Mouse (Mus musculus): ENCODE measurements around the gene Greb1. TPM values are rescaled to one million over a fixed set of nuclear protein-coding genes. Genes with fewer than 3 reads are reported as not detected.

Gene Greb1
- polyA plus RNA-seq, 1 experiment from 2014 or later: 4.5 TPM

GRCm38 (mm10) chr12:16656906-16657875, 143.5 kb downstream of the Greb1 start:
- no peaks in the 10 kb centered on the region for H3K36me3 ChIP-seq
- peaks cover 34% of the 10 kb centered on the region for H3K27me3 ChIP-seq
- H3K4me3 ChIP-seq: no peak overlapping the region
- no peak overlapping the region for H3K4me2 ChIP-seq (replicated peaks)
- peaks cover 11% of the 10 kb centered on the region for H3K4me1 ChIP-seq
- no peak overlapping the region for H3K27ac ChIP-seq
- WGBS: 85% methylated on average over 5 of the region's 5 CpGs
- no peak overlapping the region for H3K9ac ChIP-seq
- ATAC-seq (ENCODE audit: low FRiP score): no peak
- no peaks in the 10 kb centered on the region for H3K9me3 ChIP-seq (replicated peaks)

GRCm38 (mm10) chr12:16655604-16656003, 145.1 kb downstream of the Greb1 start:
- Histone ChIP-seq H3K27ac (no peak overlapping the region), H3K4me1 (peaks cover 11% of the 10 kb centered on the region), H3K4me2 (replicated peaks) (no peak overlapping the region), H3K4me3 (no peak overlapping the region), H3K9ac (no peak overlapping the region), H3K27me3 (peaks cover 40% of the 10 kb centered on the region), H3K9me3 (replicated peaks) (no peaks in the 10 kb centered on the region), H3K36me3 (no peaks in the 10 kb centered on the region)
- ATAC-seq (ENCODE audit: low FRiP score): no peak
- 79% methylated on average over 4 of the region's 4 CpGs for WGBS

GRCm38 (mm10) chr12:16653332-16654093, 147.2 kb downstream of the Greb1 start, which contains the start of gene Ntsr2:
Gene Ntsr2, plus strand, starts transcription at chr12:16653382.
- Histone ChIP-seq H3K4me1 (peaks cover 11% of the 10 kb centered on the region), H3K9ac (peak within 1 kb of the TSS; percentile 28; the same call in 1 of the 2 replicates), H3K4me3 (peak within 1 kb of the TSS; percentile 28), H3K27me3 (peaks cover 40% of the 10 kb centered on the region), H3K9me3 (replicated peaks) (no peaks in the 10 kb centered on the region), H3K36me3 (no peaks in the 10 kb centered on the region), H3K4me2 (replicated peaks) (peak within 1 kb of the TSS; percentile 61), H3K27ac (no peak within 1 kb of the TSS)
- 6% methylated on average over 58 of the region's 58 CpGs for WGBS
- peak; percentile 89 for ATAC-seq (ENCODE audit: low FRiP score)

GRCm38 (mm10) chr12:16649819-16650218, 150.9 kb downstream of the Greb1 start:
- H3K4me3 ChIP-seq: no peak overlapping the region
- no peaks in the 10 kb centered on the region for H3K36me3 ChIP-seq
- H3K4me1 ChIP-seq: peaks cover 11% of the 10 kb centered on the region
- no peak overlapping the region for H3K4me2 ChIP-seq (replicated peaks)
- H3K9ac ChIP-seq: no peak overlapping the region
- 83% methylated on average over 6 of the region's 6 CpGs for WGBS
- H3K27me3 ChIP-seq: peaks cover 34% of the 10 kb centered on the region
- no peak for ATAC-seq (ENCODE audit: low FRiP score)
- no peaks in the 10 kb centered on the region for H3K9me3 ChIP-seq (replicated peaks)
- no peak overlapping the region for H3K27ac ChIP-seq

GRCm38 (mm10) chr12:16648273-16648672, 152.4 kb downstream of the Greb1 start:
- WGBS: 94% methylated on average over 6 of the region's 6 CpGs
- Histone ChIP-seq H3K9ac (no peak overlapping the region), H3K4me2 (replicated peaks) (no peak overlapping the region), H3K36me3 (no peaks in the 10 kb centered on the region), H3K9me3 (replicated peaks) (no peaks in the 10 kb centered on the region), H3K27me3 (peaks cover 19% of the 10 kb centered on the region), H3K4me1 (peaks cover 13% of the 10 kb centered on the region), H3K27ac (no peak overlapping the region), H3K4me3 (no peak overlapping the region)
- no peak for ATAC-seq (ENCODE audit: low FRiP score)

- Histone ChIP-seq H3K27ac (no peak overlapping the region), H3K27me3 (0 out of 2 replicates have a peak, but pooled peaks cover 7% of the 10 kb centered on the region), H3K4me2 (replicated peaks) (no peak overlapping the region), H3K9ac (no peak overlapping the region), H3K36me3 (no peaks in the 10 kb centered on the region), H3K4me1 (peaks cover 11% of the 10 kb centered on the region), H3K9me3 (replicated peaks) (no peaks in the 10 kb centered on the region), H3K4me3 (no peak overlapping the region)
- 44% methylated on average over 9 of the region's 9 CpGs for WGBS
- no peak for ATAC-seq (ENCODE audit: low FRiP score)
These were observed 153.8 kb downstream of the Greb1 start for GRCm38 (mm10) chr12:16646780-16647409.

- Histone ChIP-seq H3K4me2 (replicated peaks) (no peak overlapping the region), H3K27ac (peak overlapping the region; percentile 19; the same call in 1 of the 2 replicates), H3K4me1 (peaks cover 11% of the 10 kb centered on the region), H3K27me3 (0 out of 2 replicates have a peak, but pooled peaks cover 3% of the 10 kb centered on the region), H3K4me3 (no peak overlapping the region), H3K9ac (no peak overlapping the region), H3K36me3 (no peaks in the 10 kb centered on the region), H3K9me3 (replicated peaks) (no peaks in the 10 kb centered on the region)
- WGBS: 42% methylated on average over 8 of the region's 8 CpGs
- ATAC-seq (ENCODE audit: low FRiP score): no peak; the same call in 1 of the 2 replicates
These were observed 156.0 kb downstream of the Greb1 start for GRCm38 (mm10) chr12:16644698-16645097.

GRCm38 (mm10) chr12:16643508-16644345, 157.0 kb downstream of the Greb1 start:
- Histone ChIP-seq H3K36me3 (no peaks in the 10 kb centered on the region), H3K27me3 (0 out of 2 replicates have a peak, but pooled peaks cover 3% of the 10 kb centered on the region), H3K4me1 (peaks cover 11% of the 10 kb centered on the region), H3K9me3 (replicated peaks) (no peaks in the 10 kb centered on the region), H3K4me3 (no peak overlapping the region), H3K4me2 (replicated peaks) (no peak overlapping the region), H3K27ac (peak overlapping the region; percentile 19), H3K9ac (no peak overlapping the region)
- WGBS: 45% methylated on average over 12 of the region's 12 CpGs
- ATAC-seq (ENCODE audit: low FRiP score): peak; percentile 86

- Histone ChIP-seq H3K4me3 (no peak overlapping the region), H3K4me1 (peaks cover 11% of the 10 kb centered on the region), H3K9me3 (replicated peaks) (no peaks in the 10 kb centered on the region), H3K9ac (no peak overlapping the region), H3K27ac (no peak overlapping the region), H3K4me2 (replicated peaks) (no peak overlapping the region), H3K36me3 (no peaks in the 10 kb centered on the region), H3K27me3 (0 out of 2 replicates have a peak, but pooled peaks cover 3% of the 10 kb centered on the region)
- ATAC-seq (ENCODE audit: low FRiP score): no peak
- 74% methylated on average over 5 of the region's 5 CpGs for WGBS
These were observed 158.7 kb downstream of the Greb1 start for GRCm38 (mm10) chr12:16642000-16642399.

- Histone ChIP-seq H3K4me3 (no peak overlapping the region), H3K27ac (no peak overlapping the region), H3K9me3 (replicated peaks) (no peaks in the 10 kb centered on the region), H3K4me1 (peaks cover 11% of the 10 kb centered on the region), H3K27me3 (0 out of 2 replicates have a peak, but pooled peaks cover 2% of the 10 kb centered on the region), H3K4me2 (replicated peaks) (no peak overlapping the region), H3K9ac (no peak overlapping the region), H3K36me3 (no peaks in the 10 kb centered on the region)
- no peak for ATAC-seq (ENCODE audit: low FRiP score)
- 94% methylated on average over 6 of the region's 6 CpGs for WGBS
These were observed 160.6 kb downstream of the Greb1 start for GRCm38 (mm10) chr12:16640075-16640474.

GRCm38 (mm10) chr12:16639078-16639771, 161.5 kb downstream of the Greb1 start:
- WGBS: 74% methylated on average over 12 of the region's 12 CpGs
- no peak overlapping the region for H3K9ac ChIP-seq

More at GRCm38 (mm10) chr12:16639078-16639771, 161.5 kb downstream of the Greb1 start:
- Histone ChIP-seq H3K4me2 (replicated peaks) (no peak overlapping the region), H3K27me3 (no peaks in the 10 kb centered on the region), H3K27ac (no peak overlapping the region), H3K4me1 (peaks cover 7% of the 10 kb centered on the region), H3K36me3 (no peaks in the 10 kb centered on the region), H3K4me3 (no peak overlapping the region), H3K9me3 (replicated peaks) (no peaks in the 10 kb centered on the region)
- ATAC-seq (ENCODE audit: low FRiP score): no peak

Data from hindbrain, embryonic 12.5 days (tissue).